Comparison of ENCODE assay signal across 8 mouse cellular contexts in the genomic region with DNA sequence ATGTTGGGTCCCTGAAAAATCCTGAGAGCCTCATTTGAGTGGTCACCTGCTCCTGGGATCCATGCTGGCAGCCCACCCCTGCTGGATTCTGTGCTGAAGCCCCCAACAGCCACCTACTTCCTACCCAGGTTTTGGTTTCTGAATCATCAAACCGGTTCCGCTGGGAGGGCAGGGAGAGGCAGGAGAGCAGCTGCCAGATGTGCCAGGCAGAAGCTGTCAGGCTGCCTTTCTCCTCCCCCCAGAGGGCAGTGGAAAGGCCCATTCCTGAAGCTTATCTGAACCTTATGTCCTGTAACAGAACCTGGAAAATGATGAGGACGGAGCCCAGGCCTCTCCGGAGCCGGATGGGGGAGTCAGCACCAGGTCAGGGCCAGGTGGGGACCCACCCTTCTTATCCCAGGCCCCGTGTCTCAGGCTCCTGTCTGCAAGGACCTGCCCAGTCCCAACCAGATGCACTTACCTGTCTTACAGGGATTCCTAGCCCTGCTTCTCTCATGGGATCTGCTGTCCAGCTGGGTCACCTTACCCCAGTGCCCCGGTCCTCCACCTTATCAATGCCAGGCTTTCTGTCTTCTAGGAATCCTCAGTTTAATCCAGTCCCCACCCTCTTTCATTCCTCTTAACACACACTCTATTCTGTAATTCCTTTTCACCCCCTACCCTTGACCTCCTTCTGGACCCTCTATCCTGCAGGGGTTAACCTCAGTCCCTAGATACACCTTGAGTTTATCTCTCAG. TPM values are rescaled to one million over a fixed set of nuclear protein-coding genes. Genes with fewer than 3 reads are reported as not detected.
A peak's percentile ranks its signal among the peaks of the same experiment; 100 is the strongest.
DNase-seq lines count a peak whose midpoint lies in the region; ATAC-seq and TF ChIP-seq lines count a peak whose summit lies in the region.

No protein-coding gene starts in this region.

- no peak for TF ChIP-seq RAD21 in CH12.LX (IDR thresholded peaks at IDR 0.05; ENCODE audit: low read depth, low read length)

- TF ChIP-seq CTCF in CH12.LX (conservative IDR thresholded peaks at IDR 0.05 in 1 of 2, IDR thresholded peaks at IDR 0.05 in 1 of 2; ENCODE audit: low read depth in 2 of 2, low read length in 2 of 2) = no peak

- TF ChIP-seq POLR2A in CH12.LX (IDR thresholded peaks at IDR 0.05; ENCODE audit: low read depth, low read length) = no peak; the same call in 1 of the 2 replicates

- dilution Hi-C loops in CH12.LX (cut with MboI; ENCODE audit: extremely low pct_ligation_motif_present, extremely low pct_unique_long_range_greater_than_20kb, low sequenced_read_pairs) = no loop called here

- H3K27me3 ChIP-seq in heart, embryonic 12.5 days (replicated peaks) = no peaks in the 10 kb centered on the region
- H3K27me3 ChIP-seq in CH12.LX (replicated peaks) = no peaks in the 10 kb centered on the region
- no peaks in the 10 kb centered on the region for H3K27me3 ChIP-seq in limb, embryonic 11.5 days (ENCODE audit: control insufficient read depth, insufficient read depth, low read length)
- H3K27me3 ChIP-seq in neural tube, embryonic 13.5 days = no peaks in the 10 kb centered on the region

- DNase-seq in heart, adult 9 months (ENCODE audit: low spot score in 2 of 2) = no peak
- no peak for DNase-seq in CH12.LX (ENCODE audit: extremely low read depth)
- peak; percentile 25 for DNase-seq in limb, embryonic 11.5 days (ENCODE audit: low spot score)
- DNase-seq in gastrocnemius, postnatal 14 days = no peak
- DNase-seq in left cerebral cortex, postnatal 14 days (ENCODE audit: low spot score in 2 of 2) = no peak

- H3K4me1 ChIP-seq in heart, embryonic 12.5 days (replicated peaks) = peaks cover 24% of the 10 kb centered on the region
- H3K4me1 ChIP-seq in CH12.LX (ENCODE audit: control insufficient read depth in 1 of 2, insufficient read depth in 2 of 2) = peaks cover 14 to 73% of the 10 kb centered on the region in 2 experiments
- H3K4me1 ChIP-seq in limb, embryonic 11.5 days (ENCODE audit: control insufficient read depth, insufficient read depth, low read length) = peaks cover 11% of the 10 kb centered on the region
- peaks cover 22% of the 10 kb centered on the region for H3K4me1 ChIP-seq in neural tube, embryonic 13.5 days (replicated peaks)

- 58% methylated on average over 7 of the region's 7 CpGs for WGBS in heart, embryonic 12.5 days
- WGBS in limb, embryonic 11.5 days = 55% methylated on average over 7 of the region's 7 CpGs
- 74% methylated on average over 7 of the region's 7 CpGs for WGBS in neural tube, embryonic 13.5 days

- no peak for ATAC-seq in heart, embryonic 12.5 days (ENCODE audit: insufficient number of reproducible peaks, low FRiP score)
- peak; percentile 23; the same call in 1 of the 2 replicates for ATAC-seq in erythroid progenitor cell, adult 5-6 weeks (replicated peaks; ENCODE audit: low FRiP score, poor library complexity, severe bottlenecking)
- no peak for ATAC-seq in limb, embryonic 11.5 days (ENCODE audit: insufficient number of reproducible peaks, low FRiP score, low TSS enrichment, low read depth)
- ATAC-seq in neural tube, embryonic 13.5 days (ENCODE audit: low read depth) = no peak

- in situ Hi-C loops in CH12.LX (cut with MboI; ENCODE audit: low pct_ligation_motif_present, low pct_unique_long_range_greater_than_20kb, low sequenced_read_pairs) = loop anchor here (5.0 kb wide), 1 partner anchor 75 kb away; a partner anchor contains a TSS

- no peaks in the 10 kb centered on the region for H3K9me3 ChIP-seq in heart, embryonic 12.5 days (replicated peaks)
- no peaks in the 10 kb centered on the region for H3K9me3 ChIP-seq in CH12.LX (replicated peaks; ENCODE audit: low read length)
- no peaks in the 10 kb centered on the region for H3K9me3 ChIP-seq in limb, embryonic 11.5 days (ENCODE audit: control insufficient read depth, low read length)
- no peaks in the 10 kb centered on the region for H3K9me3 ChIP-seq in neural tube, embryonic 13.5 days

- H3K27ac ChIP-seq in heart, embryonic 12.5 days (ENCODE audit: poor library complexity, severe bottlenecking) = no peak overlapping the region
- H3K27ac ChIP-seq in CH12.LX (ENCODE audit: insufficient read depth, low read depth) = peak overlapping the region; percentile 29; the same call in 1 of the 2 replicates
- H3K27ac ChIP-seq in limb, embryonic 11.5 days (replicated peaks; ENCODE audit: low read depth, low read length) = no peak overlapping the region
- H3K27ac ChIP-seq in neural tube, embryonic 13.5 days (replicated peaks) = peak overlapping the region; percentile 80

- peaks cover 42% of the 10 kb centered on the region for H3K36me3 ChIP-seq in heart, embryonic 12.5 days
- H3K36me3 ChIP-seq in CH12.LX (replicated peaks in 1 of 2; ENCODE audit: control insufficient read depth in 1 of 2, insufficient read depth in 1 of 2, low read length in 1 of 2) = peaks cover 25 to 40% of the 10 kb centered on the region in 2 experiments
- H3K36me3 ChIP-seq in limb, embryonic 11.5 days (ENCODE audit: control insufficient read depth, insufficient read depth, low read length) = peaks cover 8% of the 10 kb centered on the region
- peaks cover 43% of the 10 kb centered on the region for H3K36me3 ChIP-seq in neural tube, embryonic 13.5 days

- H3K79me2 ChIP-seq in CH12.LX (replicated peaks; ENCODE audit: control insufficient read depth, extremely low read depth, insufficient read depth, poor library complexity, severe bottlenecking) = peaks cover 27% of the 10 kb centered on the region

- peak overlapping the region; percentile 86 for H3K9ac ChIP-seq in heart, embryonic 12.5 days
- H3K9ac ChIP-seq in CH12.LX (ENCODE audit: insufficient read depth, low read depth) = peak overlapping the region; percentile 88
- peak overlapping the region; percentile 71 for H3K9ac ChIP-seq in limb, embryonic 11.5 days (ENCODE audit: low read length)
- H3K9ac ChIP-seq in neural tube, embryonic 13.5 days = peak overlapping the region; percentile 93

- peak overlapping the region; percentile 77 for H3K4me2 ChIP-seq in heart, embryonic 12.5 days
- H3K4me2 ChIP-seq in CH12.LX (ENCODE audit: insufficient read depth, low read depth, poor library complexity, severe bottlenecking) = peak overlapping the region; percentile 85
- peak overlapping the region; percentile 65 for H3K4me2 ChIP-seq in limb, embryonic 11.5 days (ENCODE audit: low read depth, severe bottlenecking)
- H3K4me2 ChIP-seq in neural tube, embryonic 13.5 days = peak overlapping the region; percentile 78

- intact Hi-C loops in gastrocnemius, postnatal 14 days (cut with DNase I; ENCODE audit: low total_unique reads) = no loop called here
- intact Hi-C loops in left cerebral cortex, postnatal 14 days (cut with DNase I) = no loop called here

- peak overlapping the region; percentile 71 for H3K4me3 ChIP-seq in heart, embryonic 12.5 days
- H3K4me3 ChIP-seq in CH12.LX (replicated peaks in 1 of 3; ENCODE audit: low read depth in 2 of 3, low read length in 2 of 3, poor library complexity in 1 of 3) = peak overlapping the region; percentile 84 to 99 (median 93)
- H3K4me3 ChIP-seq in limb, embryonic 11.5 days (ENCODE audit: low read depth, low read length) = peak overlapping the region; percentile 60
- H3K4me3 ChIP-seq in neural tube, embryonic 13.5 days = peak overlapping the region; percentile 86

- TF ChIP-seq EP300 in CH12.LX (IDR thresholded peaks at IDR 0.05; ENCODE audit: low read length) = no peak

RNA-seq across cellular contexts. Expression of a gene that starts 1.3 kb away (rescaled TPM):
- 80.4 and 82.6 TPM in 2 replicates for polyA plus RNA-seq in heart, embryonic 12.5 days (2016; fragmentation: Nextera tagmentation; extraction: Ambion mirVana)
- 37.5 and 39.7 TPM in 2 replicates for total RNA-seq in CH12.LX (2012; rRNA removed)
- 10.8 and 11.7 TPM in 2 replicates for total RNA-seq in CH12.LX (2014; rRNA removed)
- polyA plus RNA-seq in CH12.LX (2012; ENCODE audit: insufficient read length, low read depth) = 64.8 and 87.9 TPM in 2 replicates
- 33.5 and 72.1 TPM in 2 replicates for total RNA-seq in erythroid progenitor cell, adult 5-6 weeks (2015; ENCODE audit: low replicate concordance)
- 41.2 and 41.8 TPM in 2 replicates for total RNA-seq in erythroid progenitor cell, adult 5-6 weeks (2017; ENCODE audit: low replicate concordance)
- 91.2 and 93.7 TPM in 2 replicates for polyA plus RNA-seq in limb, embryonic 11.5 days (2014; fragmentation: Nextera tagmentation; extraction: Ambion mirVana)
- 92.4 and 94.0 TPM in 2 replicates for polyA plus RNA-seq in neural tube, embryonic 13.5 days (2015; fragmentation: Nextera tagmentation; extraction: Ambion mirVana)
- 10 to 100 TPM; 51.4 to 57.9 TPM for total RNA-seq in gastrocnemius, postnatal 14 days (2021)
- 10 to 100 TPM; 83.4 to 94.1 TPM for total RNA-seq in left cerebral cortex, postnatal 14 days (2021)

RNA-seq across cellular contexts. Expression of a gene that starts 12.7 kb away (rescaled TPM):
- polyA plus RNA-seq in heart, embryonic 12.5 days (2016; fragmentation: Nextera tagmentation; extraction: Ambion mirVana) = not detected in 2 replicates
- 0.17 and 0.25 TPM in 2 replicates for total RNA-seq in CH12.LX (2012; rRNA removed)
- 0.05 TPM in 1 of 2 replicates, not detected in the other for total RNA-seq in CH12.LX (2014; rRNA removed)
- 0.71 and 0.82 TPM in 2 replicates for polyA plus RNA-seq in CH12.LX (2012; ENCODE audit: insufficient read length, low read depth)
- total RNA-seq in erythroid progenitor cell, adult 5-6 weeks (2015; ENCODE audit: low replicate concordance) = 1.1 TPM in 1 of 2 replicates, not detected in the other
- not detected in 2 replicates for total RNA-seq in erythroid progenitor cell, adult 5-6 weeks (2017; ENCODE audit: low replicate concordance)
- not detected in 2 replicates for polyA plus RNA-seq in limb, embryonic 11.5 days (2014; fragmentation: Nextera tagmentation; extraction: Ambion mirVana)
- not detected in 2 replicates for polyA plus RNA-seq in neural tube, embryonic 13.5 days (2015; fragmentation: Nextera tagmentation; extraction: Ambion mirVana)
- total RNA-seq in gastrocnemius, postnatal 14 days (2021) = not detected
- total RNA-seq in left cerebral cortex, postnatal 14 days (2021) = not detected

RNA-seq across cellular contexts. Expression of a gene that starts 16.9 kb away (rescaled TPM):
- polyA plus RNA-seq in heart, embryonic 12.5 days (2016; fragmentation: Nextera tagmentation; extraction: Ambion mirVana) = 0.13 TPM in 1 of 2 replicates, not detected in the other
- 2.8 and 3.3 TPM in 2 replicates for total RNA-seq in CH12.LX (2012; rRNA removed)
- 6.4 and 6.9 TPM in 2 replicates for total RNA-seq in CH12.LX (2014; rRNA removed)
- polyA plus RNA-seq in CH12.LX (2012; ENCODE audit: insufficient read length, low read depth) = 11.8 and 14.7 TPM in 2 replicates
- total RNA-seq in erythroid progenitor cell, adult 5-6 weeks (2015; ENCODE audit: low replicate concordance) = not detected in 2 replicates
- not detected in 2 replicates for total RNA-seq in erythroid progenitor cell, adult 5-6 weeks (2017; ENCODE audit: low replicate concordance)
- polyA plus RNA-seq in limb, embryonic 11.5 days (2014; fragmentation: Nextera tagmentation; extraction: Ambion mirVana) = not detected in 2 replicates
- polyA plus RNA-seq in neural tube, embryonic 13.5 days (2015; fragmentation: Nextera tagmentation; extraction: Ambion mirVana) = 0.14 TPM in 2 replicates
- under 1 TPM in 1 of 2 experiments, not detected in 1; 0.14 TPM for total RNA-seq in gastrocnemius, postnatal 14 days (2021)
- total RNA-seq in left cerebral cortex, postnatal 14 days (2021) = under 1 TPM; 0.11 to 0.23 TPM

RNA-seq across cellular contexts. Expression of a gene that starts 21.5 kb away (rescaled TPM):
- 115 and 122 TPM in 2 replicates for polyA plus RNA-seq in heart, embryonic 12.5 days (2016; fragmentation: Nextera tagmentation; extraction: Ambion mirVana)
- 172 and 194 TPM in 2 replicates for total RNA-seq in CH12.LX (2012; rRNA removed)
- total RNA-seq in CH12.LX (2014; rRNA removed) = 154 and 179 TPM in 2 replicates
- polyA plus RNA-seq in CH12.LX (2012; ENCODE audit: insufficient read length, low read depth) = 265 and 293 TPM in 2 replicates
- total RNA-seq in erythroid progenitor cell, adult 5-6 weeks (2015; ENCODE audit: low replicate concordance) = 68.3 and 83.3 TPM in 2 replicates
- 8.5 and 48.9 TPM in 2 replicates for total RNA-seq in erythroid progenitor cell, adult 5-6 weeks (2017; ENCODE audit: low replicate concordance)
- 116 and 124 TPM in 2 replicates for polyA plus RNA-seq in limb, embryonic 11.5 days (2014; fragmentation: Nextera tagmentation; extraction: Ambion mirVana)
- 119 and 120 TPM in 2 replicates for polyA plus RNA-seq in neural tube, embryonic 13.5 days (2015; fragmentation: Nextera tagmentation; extraction: Ambion mirVana)
- 10 to 100 TPM; 31.7 to 31.8 TPM for total RNA-seq in gastrocnemius, postnatal 14 days (2021)
- total RNA-seq in left cerebral cortex, postnatal 14 days (2021) = 10 to 100 TPM; 80.7 to 87.5 TPM

RNA-seq across cellular contexts. Expression of a gene that starts 26.5 kb away (rescaled TPM):
- 0.73 and 1.1 TPM in 2 replicates for polyA plus RNA-seq in heart, embryonic 12.5 days (2016; fragmentation: Nextera tagmentation; extraction: Ambion mirVana)
- 438 and 452 TPM in 2 replicates for total RNA-seq in CH12.LX (2012; rRNA removed)
- 380 and 447 TPM in 2 replicates for total RNA-seq in CH12.LX (2014; rRNA removed)
- polyA plus RNA-seq in CH12.LX (2012; ENCODE audit: insufficient read length, low read depth) = 296 and 343 TPM in 2 replicates
- total RNA-seq in erythroid progenitor cell, adult 5-6 weeks (2015; ENCODE audit: low replicate concordance) = 66.3 and 73.4 TPM in 2 replicates
- 14.4 and 38.8 TPM in 2 replicates for total RNA-seq in erythroid progenitor cell, adult 5-6 weeks (2017; ENCODE audit: low replicate concordance)
- polyA plus RNA-seq in limb, embryonic 11.5 days (2014; fragmentation: Nextera tagmentation; extraction: Ambion mirVana) = 1.1 and 1.5 TPM in 2 replicates
- 0.54 and 1.2 TPM in 2 replicates for polyA plus RNA-seq in neural tube, embryonic 13.5 days (2015; fragmentation: Nextera tagmentation; extraction: Ambion mirVana)
- under 1 TPM; 0.29 to 0.78 TPM for total RNA-seq in gastrocnemius, postnatal 14 days (2021)
- total RNA-seq in left cerebral cortex, postnatal 14 days (2021) = 1 to 10 TPM; 1.0 to 1.5 TPM

Comparison
In these comparisons a context has a peak if more than half of its experiments do, and no peak if none do; other contexts are left out.
1. H3K27ac ChIP-seq: peak in CH12.LX (single experiment) and neural tube, embryonic 13.5 days (single experiment); none in heart, embryonic 12.5 days (single experiment) and limb, embryonic 11.5 days (single experiment).
2. Peak in every context shown above with its lines, with median percentiles within 50 percentile points of each other: H3K4me2 ChIP-seq, H3K4me3 ChIP-seq and H3K9ac ChIP-seq.